Mouse (Mus musculus): ENCODE measurements around the gene Tekt2. TPM values are rescaled to one million over a fixed set of nuclear protein-coding genes. Genes with fewer than 3 reads are reported as not detected.

Tekt2 gene
- total RNA-seq (2014; rRNA removed), result 5.0 and 6.3 TPM in 2 replicates
- polyA plus RNA-seq (2015; fragmentation: Nextera tagmentation; extraction: Ambion mirVana), result 19.1 and 19.9 TPM in 2 replicates

DNA sequence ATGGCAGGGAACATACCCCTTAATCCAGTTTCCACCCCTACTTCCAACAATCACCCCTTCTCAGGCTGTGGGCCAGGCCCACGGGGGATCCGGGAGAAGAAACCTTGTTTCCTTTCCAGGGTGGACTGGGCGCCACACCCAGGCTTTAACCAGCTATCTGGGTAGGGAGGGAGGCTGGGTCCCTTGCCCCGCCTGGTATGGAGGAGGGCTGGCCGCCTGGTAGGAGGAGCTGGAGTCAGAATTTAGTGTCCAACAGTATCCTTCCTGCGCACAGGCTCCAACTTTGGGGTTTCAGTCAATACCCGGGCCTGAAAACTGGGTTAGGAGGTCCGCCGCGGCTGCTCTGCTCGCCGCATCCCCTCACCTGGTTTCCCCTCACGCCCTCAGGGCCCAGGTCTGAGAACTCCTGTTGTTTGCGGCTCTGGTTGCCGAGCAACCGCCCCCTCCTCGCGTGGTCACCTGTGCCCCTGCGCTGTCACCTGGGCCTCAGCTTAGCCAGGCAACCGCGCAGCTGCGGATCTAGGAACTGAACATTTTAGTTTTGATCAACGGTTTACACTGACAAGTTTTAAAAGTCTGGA lies at the start of gene Tekt2:
Tekt2 (minus strand) TSS at position 408 of the 581 bp plus-strand sequence.
- Histone ChIP-seq H3K4me3 (ENCODE audit: low read depth, low read length) (no peak within 1 kb of the TSS), H3K27me3 (ENCODE audit: insufficient read depth, low read length) (no peaks in the 10 kb centered on the region), H3K36me3 (ENCODE audit: insufficient read depth, low read length) (no peaks in the 10 kb centered on the region), H3K4me2 (ENCODE audit: low read depth, low read length, poor library complexity, severe bottlenecking) (peak within 1 kb of the TSS; percentile 24), H3K9me3 (ENCODE audit: low read length) (no peaks in the 10 kb centered on the region), H3K4me1 (ENCODE audit: insufficient read depth, low read length) (peaks cover 6% of the 10 kb centered on the region; the same call in 1 of the 2 replicates), H3K9ac (replicated peaks; ENCODE audit: low read length, poor library complexity, severe bottlenecking) (no peak within 1 kb of the TSS), H3K27ac (ENCODE audit: low read depth, low read length) (no peak within 1 kb of the TSS)
- no peak for TF ChIP-seq CTCF (IDR thresholded peaks at IDR 0.05)
- no peak for ATAC-seq (ENCODE audit: low FRiP score)
- peak; percentile 15 for DNase-seq (ENCODE audit: low spot score)
- WGBS, result 12% methylated on average over 23 of the region's 23 CpGs

GRCm38 (mm10) chr4:126371497-126371896 lies 46.0 kb upstream of the Tekt2 start:
- ATAC-seq (ENCODE audit: low FRiP score) (no peak), DNase-seq (ENCODE audit: low spot score) (no peak)
- H3K4me1 ChIP-seq (ENCODE audit: insufficient read depth, low read length), result no peaks in the 10 kb centered on the region
- no peak overlapping the region for H3K4me3 ChIP-seq (ENCODE audit: low read depth, low read length)
- H3K4me2 ChIP-seq (ENCODE audit: low read depth, low read length, poor library complexity, severe bottlenecking), result no peak overlapping the region
- no peaks in the 10 kb centered on the region for H3K9me3 ChIP-seq (ENCODE audit: low read length)
- no peak overlapping the region for H3K27ac ChIP-seq (ENCODE audit: low read depth, low read length)
- no peak for TF ChIP-seq CTCF (IDR thresholded peaks at IDR 0.05)
- H3K9ac ChIP-seq (replicated peaks; ENCODE audit: low read length, poor library complexity, severe bottlenecking), result no peak overlapping the region
- H3K36me3 ChIP-seq (ENCODE audit: insufficient read depth, low read length), result peaks cover 15% of the 10 kb centered on the region
- no peaks in the 10 kb centered on the region for H3K27me3 ChIP-seq (ENCODE audit: insufficient read depth, low read length)
- 89% methylated on average over 9 of the region's 9 CpGs for WGBS

GRCm38 (mm10) chr4:126360069-126360468 lies 34.6 kb upstream of the Tekt2 start:
- 95% methylated on average over 1 of the region's 1 CpGs for WGBS
- Histone ChIP-seq H3K27me3 (ENCODE audit: insufficient read depth, low read length) (no peaks in the 10 kb centered on the region), H3K9ac (replicated peaks; ENCODE audit: low read length, poor library complexity, severe bottlenecking) (no peak overlapping the region), H3K4me1 (ENCODE audit: insufficient read depth, low read length) (no peaks in the 10 kb centered on the region), H3K4me3 (ENCODE audit: low read depth, low read length) (no peak overlapping the region), H3K4me2 (ENCODE audit: low read depth, low read length, poor library complexity, severe bottlenecking) (no peak overlapping the region), H3K9me3 (ENCODE audit: low read length) (no peaks in the 10 kb centered on the region), H3K36me3 (ENCODE audit: insufficient read depth, low read length) (peaks cover 18% of the 10 kb centered on the region; the same call in 1 of the 2 replicates), H3K27ac (ENCODE audit: low read depth, low read length) (no peak overlapping the region)
- ATAC-seq (ENCODE audit: low FRiP score) (no peak), DNase-seq (ENCODE audit: low spot score) (no peak)
- TF ChIP-seq CTCF (IDR thresholded peaks at IDR 0.05), result no peak

- TF ChIP-seq CTCF (IDR thresholded peaks at IDR 0.05), result no peak
- Histone ChIP-seq H3K27me3 (ENCODE audit: insufficient read depth, low read length) (no peaks in the 10 kb centered on the region), H3K4me2 (ENCODE audit: low read depth, low read length, poor library complexity, severe bottlenecking) (no peak overlapping the region), H3K36me3 (ENCODE audit: insufficient read depth, low read length) (peaks cover 17% of the 10 kb centered on the region), H3K9me3 (ENCODE audit: low read length) (no peaks in the 10 kb centered on the region), H3K4me1 (ENCODE audit: insufficient read depth, low read length) (no peaks in the 10 kb centered on the region), H3K27ac (ENCODE audit: low read depth, low read length) (no peak overlapping the region), H3K4me3 (ENCODE audit: low read depth, low read length) (no peak overlapping the region), H3K9ac (replicated peaks; ENCODE audit: low read length, poor library complexity, severe bottlenecking) (no peak overlapping the region)
- DNase-seq (ENCODE audit: low spot score) (no peak), ATAC-seq (ENCODE audit: low FRiP score) (no peak)
- 82% methylated on average over 4 of the region's 4 CpGs for WGBS
Measured at GRCm38 (mm10) chr4:126343451-126343850, 18.0 kb upstream of the Tekt2 start.

GRCm38 (mm10) chr4:126339461-126339860 lies 14.0 kb upstream of the Tekt2 start:
- DNase-seq (ENCODE audit: low spot score), result no peak
- Histone ChIP-seq H3K4me2 (ENCODE audit: low read depth, low read length, poor library complexity, severe bottlenecking) (no peak overlapping the region), H3K27ac (ENCODE audit: low read depth, low read length) (no peak overlapping the region), H3K4me1 (ENCODE audit: insufficient read depth, low read length) (no peaks in the 10 kb centered on the region), H3K4me3 (ENCODE audit: low read depth, low read length) (no peak overlapping the region), H3K36me3 (ENCODE audit: insufficient read depth, low read length) (peaks cover 3% of the 10 kb centered on the region; the same call in 1 of the 2 replicates), H3K9me3 (ENCODE audit: low read length) (no peaks in the 10 kb centered on the region), H3K27me3 (ENCODE audit: insufficient read depth, low read length) (no peaks in the 10 kb centered on the region), H3K9ac (replicated peaks; ENCODE audit: low read length, poor library complexity, severe bottlenecking) (no peak overlapping the region)
- ATAC-seq (ENCODE audit: low FRiP score), result no peak
- 39% methylated on average over 4 of the region's 4 CpGs for whole genome bisulfite sequencing
- TF ChIP-seq CTCF (IDR thresholded peaks at IDR 0.05), result no peak

GRCm38 (mm10) chr4:126332358-126332757 lies 6.9 kb upstream of the Tekt2 start:
- no peaks in the 10 kb centered on the region for H3K27me3 ChIP-seq (ENCODE audit: insufficient read depth, low read length)
- TF ChIP-seq CTCF (IDR thresholded peaks at IDR 0.05), result peak; percentile 51
- no peak for ATAC-seq (ENCODE audit: low FRiP score)
- H3K36me3 ChIP-seq (ENCODE audit: insufficient read depth, low read length), result peaks cover 4% of the 10 kb centered on the region
- no peak overlapping the region for H3K9ac ChIP-seq (replicated peaks; ENCODE audit: low read length, poor library complexity, severe bottlenecking)
- H3K4me2 ChIP-seq (ENCODE audit: low read depth, low read length, poor library complexity, severe bottlenecking), result no peak overlapping the region
- H3K27ac ChIP-seq (ENCODE audit: low read depth, low read length), result no peak overlapping the region
- no peaks in the 10 kb centered on the region for H3K9me3 ChIP-seq (ENCODE audit: low read length)
- 53% methylated on average over 3 of the region's 3 CpGs for WGBS
- H3K4me3 ChIP-seq (ENCODE audit: low read depth, low read length), result no peak overlapping the region
- no peaks in the 10 kb centered on the region for H3K4me1 ChIP-seq (ENCODE audit: insufficient read depth, low read length)
- DNase-seq (ENCODE audit: low spot score), result peak; percentile 17

Data from midbrain, postnatal 0 days (tissue).